Mouse (Mus musculus) left cerebral cortex, adult 18-20 months (tissue): ENCODE results near the gene Tomm40. TPM values are rescaled to one million over a fixed set of nuclear protein-coding genes. Genes with fewer than 3 reads are reported as not detected.

Source experiments
- DNase-seq, 2 experiments: peaks; one replicate each; pipeline ENCODE4 v3.0.0; 2021 to 2022; ENCODE audit warnings: low spot score in 2 of 2, mixed read lengths in 1 of 2
- total RNA-seq, 2 experiments: library from RNA; stranded (reverse); gene quantifications; 2 replicates each; pipeline ENCODE4 v1.2.3; 2021

The Tomm40 gene
- total RNA-seq, 2 experiments from 2014 or later, result 116 to 122 TPM

DNA sequence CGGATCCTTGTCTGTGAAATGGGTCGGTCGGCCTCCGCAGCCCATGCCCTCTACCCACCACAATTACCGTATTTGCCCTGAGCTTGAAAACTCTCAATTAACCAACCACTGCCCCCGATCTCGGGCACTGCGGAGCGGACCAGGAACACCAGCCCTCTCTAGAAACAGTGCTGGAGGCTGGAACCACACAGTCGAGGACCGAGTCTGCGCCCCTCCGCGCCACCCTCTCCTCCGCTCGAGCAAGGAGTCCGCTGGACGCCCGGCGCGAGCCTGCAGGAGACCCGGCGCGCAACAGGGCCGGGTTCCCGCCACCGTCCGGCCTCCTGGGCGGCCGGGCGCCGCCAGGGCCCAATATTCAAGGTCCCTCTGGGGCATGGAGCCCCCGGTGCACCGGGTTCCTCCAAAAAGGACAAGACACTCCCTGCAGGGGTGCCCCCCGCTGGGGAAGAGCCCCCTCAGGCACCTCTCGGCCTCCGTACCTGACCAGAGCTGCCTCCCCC, 50.7 kb downstream of the Tomm40 start:
- peak in 1 of 2 experiments; percentile 14 for DNase-seq

DNA sequence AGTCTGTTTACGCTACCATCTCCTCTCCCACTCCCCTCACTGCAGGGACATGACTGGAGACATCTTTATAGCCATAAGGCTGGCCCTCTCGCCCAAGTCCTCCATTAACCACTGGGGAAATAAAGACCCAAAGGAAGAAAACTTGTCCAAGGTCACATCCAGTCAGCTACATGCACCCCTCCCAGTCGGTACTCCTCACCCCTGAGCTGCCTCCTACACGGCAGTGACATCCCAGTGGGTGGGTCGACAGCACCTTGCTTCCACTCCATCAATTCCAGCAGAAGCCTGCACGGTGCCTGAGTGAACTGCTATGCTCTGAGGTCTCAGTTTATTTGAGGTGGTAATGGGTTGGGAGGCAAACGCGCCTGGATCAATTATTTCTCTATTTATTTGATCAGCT, 51.3 kb downstream of the Tomm40 start:
- no peak for DNase-seq

DNA sequence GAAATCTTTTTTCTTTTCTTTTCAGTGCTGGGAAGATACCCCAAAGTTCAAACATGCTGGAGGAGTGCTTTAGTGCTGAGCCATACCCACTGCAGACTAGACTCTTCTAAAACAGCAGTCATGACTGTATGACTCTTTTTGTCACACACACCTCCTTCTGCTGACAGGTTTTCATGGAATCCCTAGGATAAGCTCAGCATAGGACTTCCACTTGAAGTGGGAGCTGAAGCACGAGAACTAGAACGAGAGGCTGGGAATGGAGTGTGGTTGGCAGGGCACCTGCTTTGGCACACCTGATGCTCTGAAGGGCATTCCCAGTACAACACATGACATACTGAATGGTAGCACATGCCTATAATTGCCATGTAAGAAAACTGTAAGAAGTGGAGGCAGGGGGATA, 62.6 kb downstream of the Tomm40 start:
- no peak for DNase-seq

Other genes with a start within 250 kb of the Tomm40 start
- 1 to 10 TPM; 7.6 to 7.8 TPM for gene Bloc1s3, start 207.1 kb downstream of the Tomm40 start, total RNA-seq
- gene Trappc6a, start 207.0 kb downstream of the Tomm40 start, total RNA-seq, result 10 to 100 TPM; 18.7 to 21.1 TPM
- gene Nkpd1, start 197.6 kb downstream of the Tomm40 start, total RNA-seq, result under 1 TPM; 0.72 to 0.94 TPM
- gene Ppp1r37, start 152.4 kb downstream of the Tomm40 start, total RNA-seq, result 100 to 1,000 TPM; 139 to 147 TPM
- gene Zfp296, start 138.2 kb downstream of the Tomm40 start, total RNA-seq, result 1 to 10 TPM; 2.0 to 2.7 TPM
- 10 to 100 TPM; 51.0 to 53.7 TPM for gene Gemin7, start 137.8 kb downstream of the Tomm40 start, total RNA-seq
- 10 to 100 TPM; 70.4 to 87.0 TPM for gene Clasrp, start 111.0 kb downstream of the Tomm40 start, total RNA-seq
- gene Relb, start 86.0 kb downstream of the Tomm40 start, total RNA-seq, result 1 to 10 TPM; 7.5 to 8.1 TPM
- gene Clptm1, start 50.4 kb downstream of the Tomm40 start, total RNA-seq, result 100 to 1,000 TPM; 151 to 152 TPM
- not detected for gene Apoc2, start 37.5 kb downstream of the Tomm40 start, total RNA-seq
- gene Gm44805, start 34.0 kb downstream of the Tomm40 start, total RNA-seq, result not detected
- not detected for gene Apoc4, start 34.0 kb downstream of the Tomm40 start, total RNA-seq
- 1 to 10 TPM; 3.9 to 5.3 TPM for gene Apoc1, start 22.8 kb downstream of the Tomm40 start, total RNA-seq
- gene Apoe, start 16.2 kb downstream of the Tomm40 start, total RNA-seq, result 1,000 to 10,000 TPM; 1,855 to 2,066 TPM
- gene Nectin2, start 35.0 kb upstream of the Tomm40 start, total RNA-seq, result 1 to 10 TPM; 6.7 to 8.6 TPM
- 10 to 100 TPM; 18.6 to 19.1 TPM for gene Bcam, start 55.6 kb upstream of the Tomm40 start, total RNA-seq
- gene Cblc, start 81.4 kb upstream of the Tomm40 start, total RNA-seq, result not detected
- gene Bcl3, start 107.3 kb upstream of the Tomm40 start, total RNA-seq, result 1 to 10 TPM in 1 of 2 experiments, under 1 TPM in 1; 0.91 to 1.1 TPM
- 1 to 10 TPM; 2.0 to 2.4 TPM for gene Gm19345, start 136.6 kb upstream of the Tomm40 start, total RNA-seq
- not detected for gene Ceacam16, start 145.9 kb upstream of the Tomm40 start, total RNA-seq
- gene Ceacam19, start 172.5 kb upstream of the Tomm40 start, total RNA-seq, result not detected
- gene Pvr, start 205.7 kb upstream of the Tomm40 start, total RNA-seq, result 10 to 100 TPM; 13.0 to 15.7 TPM
- gene Igsf23, start 235.3 kb upstream of the Tomm40 start, total RNA-seq, result not detected
- gene Ceacam20, start 250.0 kb upstream of the Tomm40 start, total RNA-seq, result not detected